Mouse (Mus musculus): ENCODE measurements around the gene Slc51a. TPM values are rescaled to one million over a fixed set of nuclear protein-coding genes. Genes with fewer than 3 reads are reported as not detected.
"Not testable (repeated sequence)": the region's sequence is repeated elsewhere in the genome, so short reads cannot be mapped to it uniquely, and the experiment has no call there.

Slc51a gene
- total RNA-seq, 2 experiments from 2014 or later: not detected

DNA sequence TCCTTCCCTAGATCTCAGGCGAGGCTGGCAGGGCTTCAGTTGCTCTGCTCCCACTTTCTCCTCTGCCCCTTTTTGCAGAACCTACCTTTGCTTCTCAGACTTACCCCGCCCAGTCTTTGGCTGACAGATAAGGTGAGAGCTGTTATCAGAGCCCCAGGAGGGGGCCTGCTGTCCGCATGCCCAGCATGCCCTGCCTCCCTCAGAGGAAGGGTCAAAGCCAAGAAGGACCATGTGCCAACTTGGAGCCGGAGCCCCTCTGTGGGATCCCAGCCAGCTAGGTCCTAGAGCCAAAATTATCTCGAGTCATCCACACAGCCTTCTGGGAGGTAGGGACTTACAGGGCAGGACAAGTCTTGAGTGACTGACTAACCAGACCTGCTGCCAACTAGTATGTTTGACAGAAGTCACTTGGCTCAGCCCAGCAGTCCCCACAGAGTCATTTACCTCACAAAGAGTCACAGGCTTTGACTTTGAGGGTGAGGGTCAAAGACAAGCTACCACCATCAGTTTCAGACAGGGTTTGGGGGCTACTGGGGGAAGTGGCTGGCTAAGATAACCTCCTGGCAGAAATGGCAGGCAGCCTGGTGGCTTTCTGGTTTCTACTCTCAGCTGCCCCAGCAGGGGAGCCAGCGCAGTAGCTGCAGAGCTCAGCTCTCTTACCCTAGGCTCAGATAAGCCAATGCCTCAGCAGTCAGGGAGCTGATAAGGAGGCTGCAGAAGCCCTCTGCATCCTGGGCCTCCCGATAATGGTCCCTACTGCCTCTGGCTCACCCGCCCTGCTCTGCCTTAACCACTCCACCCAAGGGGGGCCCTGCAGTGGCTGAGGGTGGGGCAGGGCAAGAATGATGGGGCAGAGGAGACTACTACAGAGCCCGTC lies 21.6 kb upstream of the Slc51a start:
- DNase-seq: no peak

DNA sequence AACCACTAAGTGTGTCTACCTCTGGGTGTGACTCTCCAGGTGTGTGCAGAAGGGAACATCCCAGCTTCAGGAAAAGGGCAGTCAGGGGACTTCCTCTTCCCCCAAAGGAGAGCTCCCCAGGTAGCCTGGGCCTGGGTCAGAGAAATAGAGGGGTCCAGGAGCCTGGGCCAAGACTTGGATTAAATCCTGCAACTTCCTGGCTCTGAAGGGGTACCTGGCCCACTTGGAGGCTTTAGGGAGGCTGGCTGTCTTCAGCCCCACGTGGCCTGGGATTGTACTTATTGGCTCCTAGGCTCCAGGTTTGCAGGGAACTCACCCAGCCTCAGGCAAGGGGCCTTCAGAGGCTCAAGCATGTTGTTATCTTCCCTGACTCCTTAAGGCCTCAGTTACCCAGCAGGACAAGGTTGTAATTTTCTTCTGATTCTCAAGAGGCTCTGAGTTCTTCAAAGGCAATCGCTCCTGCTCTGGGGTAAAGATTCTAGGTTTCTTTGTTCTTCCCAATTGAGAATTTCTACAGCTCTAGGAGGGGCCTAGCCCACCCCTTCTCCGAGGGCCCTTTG lies 20.9 kb upstream of the Slc51a start:
- no peak for DNase-seq

DNA sequence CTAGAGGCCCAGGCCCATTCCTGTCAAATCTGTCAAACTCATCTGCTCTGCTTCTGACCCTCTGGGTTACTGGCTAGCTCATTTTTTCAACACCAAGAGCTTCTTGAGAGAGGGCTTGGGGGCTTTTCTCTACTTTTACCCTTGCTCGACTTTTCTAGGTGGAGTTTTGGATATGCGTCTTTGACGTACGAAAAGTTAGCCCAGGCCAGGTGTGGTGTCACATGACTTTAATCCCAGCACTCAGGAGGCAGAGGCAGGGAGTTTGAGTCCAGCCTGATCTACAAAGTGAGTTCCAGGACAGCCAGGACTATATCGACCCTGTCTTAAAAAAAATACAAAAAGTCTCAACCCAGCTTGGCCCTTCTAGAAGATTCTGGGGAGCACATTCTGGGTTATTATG lies 20.4 kb upstream of the Slc51a start:
- DNase-seq: no peak

DNA sequence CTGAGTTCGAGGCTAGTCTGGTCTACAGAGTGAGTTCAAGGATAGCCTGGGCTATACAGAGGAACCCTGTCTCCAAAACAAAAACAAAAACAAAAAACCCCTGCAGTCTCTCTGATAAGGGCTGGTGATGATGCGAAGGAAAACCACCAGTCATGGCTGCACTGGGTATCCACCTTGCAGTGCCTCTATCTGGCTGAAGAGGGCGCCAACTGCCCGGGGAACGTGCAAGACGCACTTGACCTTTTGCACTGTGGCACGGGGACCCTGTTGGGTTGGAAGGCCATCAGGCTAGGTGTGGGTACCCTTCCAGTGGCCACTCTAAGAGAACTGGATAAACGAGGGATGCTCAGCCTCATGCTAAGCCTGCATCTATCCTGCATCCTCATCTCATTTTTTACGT lies 19.7 kb upstream of the Slc51a start:
- DNase-seq: peak; percentile 47 to 50

GRCm38 (mm10) chr16:32506868-32507267 lies 19.2 kb upstream of the Slc51a start:
- no peak for DNase-seq

DNA sequence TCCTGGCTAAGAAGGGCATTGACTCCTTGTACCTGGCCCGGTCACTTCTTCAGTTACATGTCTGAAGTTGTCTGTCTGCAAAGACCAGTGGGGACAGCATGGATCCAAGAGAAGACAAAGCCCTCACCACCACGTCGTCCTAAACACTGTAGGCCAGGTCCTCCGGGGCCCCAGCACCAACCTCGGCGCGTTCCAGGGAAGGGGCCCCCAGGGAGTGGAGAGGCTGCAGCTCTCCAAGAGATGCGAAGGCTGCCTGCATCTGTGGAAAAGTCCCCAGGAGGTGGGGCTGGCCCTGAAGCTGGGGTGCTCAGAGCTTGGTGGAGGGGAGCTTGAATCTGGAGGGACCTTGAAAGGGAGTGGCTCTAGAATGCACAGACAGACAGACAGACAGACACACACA lies 18.6 kb upstream of the Slc51a start:
- no peak for DNase-seq

- DNase-seq: no peak
Measured at GRCm38 (mm10) chr16:32503633-32504032, 16.0 kb upstream of the Slc51a start.

- no peak for DNase-seq
Measured at GRCm38 (mm10) chr16:32502621-32503335, 15.1 kb upstream of the Slc51a start.

DNA sequence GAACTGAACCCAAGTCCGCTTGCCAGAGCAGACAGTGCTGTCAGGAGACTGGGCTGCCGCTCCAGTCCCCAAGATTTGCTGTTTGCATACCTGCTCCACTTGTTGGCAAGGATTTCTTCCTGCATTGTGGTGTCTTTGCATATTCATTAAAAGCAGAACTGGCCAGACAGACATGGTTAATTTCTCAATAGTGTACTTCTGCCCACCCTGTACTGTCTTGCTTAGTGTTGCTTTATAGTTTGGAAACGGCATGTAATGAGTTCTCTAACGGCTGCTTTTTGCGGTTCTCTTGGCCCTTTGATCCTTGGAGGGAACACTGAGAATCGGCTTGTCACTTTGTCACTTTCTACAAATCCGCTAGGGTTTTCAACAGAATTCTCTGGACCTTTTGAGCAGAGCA lies 13.8 kb upstream of the Slc51a start:
- DNase-seq: no peak

DNA sequence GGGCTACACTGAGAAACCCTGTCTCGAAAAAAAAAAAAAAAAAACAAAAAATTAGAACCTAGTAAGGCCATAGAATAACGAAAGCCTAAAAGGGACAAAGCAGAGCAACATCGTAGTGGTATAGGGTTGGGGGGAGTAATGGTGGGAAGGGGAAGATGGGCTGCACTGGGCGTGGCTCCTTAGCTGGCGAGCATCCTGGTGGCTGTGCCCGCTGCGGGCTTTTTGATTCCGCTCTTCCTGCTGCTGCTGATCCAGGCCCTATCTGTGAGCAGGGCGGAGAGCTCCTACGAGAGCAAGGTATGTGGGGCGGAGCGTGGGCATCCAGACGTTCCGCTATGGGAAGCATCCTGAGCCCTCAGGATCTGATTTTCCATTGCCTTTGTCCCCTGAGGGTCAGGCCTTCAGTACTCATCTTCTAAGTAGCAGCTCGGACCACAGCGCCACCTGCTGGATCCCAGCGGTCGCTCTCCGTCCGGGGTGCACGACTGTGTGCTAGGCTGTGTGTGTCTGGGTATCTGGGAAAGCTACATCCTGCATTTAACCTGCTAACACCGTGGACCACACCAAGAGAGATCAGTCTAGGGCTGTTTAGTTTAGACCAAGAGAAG lies 11.9 kb upstream of the Slc51a start:
- DNase-seq: peak; percentile 84 to 86

DNA sequence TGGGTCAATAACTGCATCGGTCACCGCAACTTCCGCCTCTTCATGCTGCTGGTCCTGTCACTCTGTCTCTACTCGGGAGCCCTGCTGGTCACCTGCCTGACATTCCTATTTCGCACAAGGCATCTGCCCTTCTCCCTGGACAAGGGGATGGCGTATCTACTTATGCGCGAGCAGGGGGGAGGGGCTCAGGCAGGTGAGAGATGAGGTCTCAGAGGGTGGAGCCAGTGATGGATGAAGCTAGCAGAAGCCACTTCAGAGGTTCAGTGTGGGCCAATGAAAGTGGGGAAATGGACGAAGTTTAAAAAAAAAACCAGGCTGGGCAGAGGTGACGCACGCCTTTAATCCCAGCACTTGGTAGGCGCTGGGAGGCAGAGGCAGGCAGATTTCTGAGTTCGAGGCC lies 11.3 kb upstream of the Slc51a start:
- DNase-seq: no peak

DNA sequence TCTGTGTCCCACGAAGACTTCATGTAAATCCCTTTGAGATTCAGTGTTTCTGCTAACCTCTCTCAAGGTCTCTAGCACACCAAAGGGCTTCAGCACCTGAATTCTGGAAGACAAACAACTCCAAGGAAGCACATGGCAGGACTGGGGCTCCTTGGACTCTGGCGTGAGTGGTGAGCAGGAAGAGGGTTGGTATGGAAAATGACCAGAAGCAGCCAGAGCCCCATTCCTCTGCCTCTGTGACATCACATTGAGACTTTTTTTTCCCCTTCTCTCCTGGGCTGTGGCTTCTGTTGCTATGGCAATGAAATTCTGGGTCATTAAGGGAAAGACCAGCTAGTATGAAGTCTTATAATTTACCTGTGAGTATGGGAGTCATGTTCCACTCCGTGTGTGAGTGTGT lies 8.3 kb upstream of the Slc51a start, which contains the start of gene Zdhhc19:
Gene Zdhhc19, plus strand, starts transcription at position 301 of the 400 bp plus-strand sequence.
- no peak for DNase-seq

DNA sequence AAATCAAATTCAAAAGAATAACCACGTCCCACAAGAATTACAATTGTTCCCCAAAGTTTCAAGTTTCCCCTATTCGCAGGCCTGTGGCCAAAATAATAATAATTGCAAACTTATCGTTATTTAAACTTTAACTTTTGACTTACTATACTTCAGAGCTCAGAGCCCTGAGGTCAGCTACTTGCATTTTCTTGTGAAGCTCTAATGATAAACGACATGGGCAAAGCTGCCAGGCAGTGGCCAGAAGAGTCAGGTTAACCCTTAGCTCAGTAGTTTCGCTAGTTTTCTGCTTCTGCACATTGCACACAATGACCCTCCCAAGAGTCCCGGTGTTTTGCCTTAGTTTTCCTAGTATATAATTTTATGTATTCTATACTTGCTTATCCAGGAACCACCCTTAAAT lies 6.7 kb upstream of the Slc51a start:
- DNase-seq: not testable (repeated sequence)

GRCm38 (mm10) chr16:32488939-32489338 lies 1.3 kb upstream of the Slc51a start:
- no peak for DNase-seq

DNA sequence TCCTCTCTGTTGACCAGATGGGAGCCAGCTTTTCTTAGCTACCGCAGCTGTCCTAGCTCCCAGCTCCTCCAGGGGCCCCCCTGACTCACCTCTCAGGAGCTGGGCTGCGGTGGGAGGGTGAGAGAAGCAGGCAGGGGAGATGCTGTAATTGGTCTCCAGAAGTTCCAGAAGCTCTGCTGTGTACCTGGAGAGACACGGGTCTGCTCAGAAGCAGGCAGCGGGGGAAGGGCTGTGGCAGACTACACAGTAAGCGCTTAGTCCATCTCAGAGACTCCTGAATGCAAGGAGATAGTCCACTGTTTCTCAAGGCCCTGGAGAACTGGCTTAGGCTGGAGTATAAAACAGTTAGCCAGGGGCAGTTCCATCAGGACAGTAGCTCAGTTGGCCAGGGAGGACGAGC lies 1.6 kb downstream of the Slc51a start:
- no peak for DNase-seq

DNA sequence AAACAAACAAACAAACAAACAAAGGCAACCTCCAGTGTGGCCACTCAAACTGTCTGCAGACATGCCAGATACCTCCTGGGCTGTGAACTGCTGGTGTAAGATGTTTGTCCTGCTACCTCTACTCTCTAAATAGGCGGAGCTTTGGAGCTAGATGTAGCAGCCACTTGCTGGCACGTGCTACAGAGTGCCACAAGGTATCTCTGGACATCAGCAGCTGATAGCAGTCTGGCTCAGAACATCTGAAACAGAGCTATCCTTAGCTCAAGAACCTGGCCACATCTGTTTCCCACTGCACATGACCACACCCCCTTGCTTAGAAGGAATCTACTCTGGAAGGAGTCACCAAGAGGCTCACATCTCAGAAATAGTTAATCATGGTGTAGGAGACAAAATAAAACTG lies 2.5 kb downstream of the Slc51a start:
- no peak for DNase-seq

GRCm38 (mm10) chr16:32484431-32484871 lies 3.2 kb downstream of the Slc51a start:
- no peak for DNase-seq

GRCm38 (mm10) chr16:32479415-32479814 lies 8.3 kb downstream of the Slc51a start:
- DNase-seq: no peak

DNA sequence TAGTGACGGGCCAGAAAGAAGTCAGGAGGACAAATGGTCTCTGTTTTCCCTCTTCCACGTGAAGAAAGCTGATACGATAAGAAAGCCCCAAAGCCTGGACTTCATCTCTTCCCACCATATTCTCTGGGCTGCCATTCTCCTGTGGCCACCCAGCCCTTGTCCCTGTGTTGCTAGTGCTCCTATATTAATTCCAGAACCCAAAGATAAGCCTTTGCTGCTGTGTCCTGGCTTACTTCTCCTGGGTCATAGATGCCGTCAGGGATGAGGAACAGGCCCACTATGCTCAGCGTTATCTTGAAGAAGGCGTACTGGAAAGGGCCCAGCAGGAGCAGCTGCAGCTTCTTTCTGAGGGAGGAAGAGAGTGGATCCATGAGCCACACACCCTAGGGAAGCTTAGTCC lies 10.4 kb downstream of the Slc51a start:
- DNase-seq: no peak

DNA sequence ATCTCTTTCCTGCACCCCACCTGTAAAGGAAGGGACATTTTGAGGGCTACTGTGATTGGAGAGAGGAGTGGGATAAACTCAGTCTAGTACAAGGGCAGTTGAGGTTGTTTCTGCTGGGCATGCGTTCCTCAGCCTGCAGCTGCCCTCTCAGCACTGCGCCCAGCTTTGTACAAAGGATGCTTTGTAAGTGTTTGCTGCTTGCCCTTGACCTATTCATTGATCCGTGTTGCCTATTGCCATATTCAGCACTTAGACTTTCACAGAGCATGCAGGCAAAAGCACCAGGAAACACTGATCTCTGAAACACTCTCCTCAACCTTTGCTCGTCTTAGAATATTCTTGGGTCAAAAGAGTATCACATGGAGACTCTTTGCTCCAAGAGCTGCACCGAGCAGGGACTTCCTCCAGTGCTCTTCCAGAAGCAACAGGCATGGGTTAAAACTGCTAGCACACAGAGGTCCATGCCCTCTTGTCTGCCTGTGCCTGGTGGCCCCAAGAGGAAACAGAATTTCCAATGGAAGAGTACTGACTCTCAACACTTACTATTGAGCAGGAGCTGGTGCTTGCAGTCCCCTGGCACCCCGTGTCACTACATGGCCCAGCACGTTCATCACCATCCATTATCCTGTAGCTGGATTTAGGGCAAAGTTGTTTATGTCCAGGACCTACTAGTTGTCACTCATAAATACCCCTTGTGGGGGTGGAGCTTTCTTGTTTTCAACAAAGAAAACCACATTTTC lies 15.2 kb downstream of the Slc51a start:
- no peak for DNase-seq

- DNase-seq: no peak
Measured at GRCm38 (mm10) chr16:32469404-32470105, 18.1 kb downstream of the Slc51a start.

- no peak for DNase-seq
Measured at GRCm38 (mm10) chr16:32468488-32468887, 19.2 kb downstream of the Slc51a start.

Measured in layer of hippocampus, postnatal 36 days (tissue).